Mouse (Mus musculus): ENCODE results near the gene Nlrc5. TPM values are rescaled to one million over a fixed set of nuclear protein-coding genes. Genes with fewer than 3 reads are reported as not detected.
A peak's percentile ranks its signal among the peaks of the same experiment; 100 is the strongest.

Nlrc5 gene
- polyA plus RNA-seq, 1 experiment from 2014 or later, result 0.29 TPM

GRCm38 (mm10) chr8:94521481-94521880 is 87.3 kb downstream of the Nlrc5 start:
- no peak overlapping the region for H3K4me2 ChIP-seq
- no peak for ATAC-seq (ENCODE audit: low FRiP score)
- no peak overlapping the region for H3K9ac ChIP-seq
- WGBS, result 52% methylated on average over 4 of the region's 4 CpGs
- H3K9me3 ChIP-seq, result no peaks in the 10 kb centered on the region
- H3K27ac ChIP-seq, result no peak overlapping the region
- no peaks in the 10 kb centered on the region for H3K27me3 ChIP-seq
- no peaks in the 10 kb centered on the region for H3K4me1 ChIP-seq (replicated peaks)
- H3K36me3 ChIP-seq, result no peaks in the 10 kb centered on the region
- H3K4me3 ChIP-seq, result no peak overlapping the region

GRCm38 (mm10) chr8:94522482-94522881 is 88.3 kb downstream of the Nlrc5 start:
- Histone ChIP-seq H3K4me3 (no peak overlapping the region), H3K4me1 (replicated peaks) (no peaks in the 10 kb centered on the region), H3K4me2 (no peak overlapping the region), H3K27ac (no peak overlapping the region), H3K9me3 (no peaks in the 10 kb centered on the region), H3K27me3 (no peaks in the 10 kb centered on the region), H3K9ac (no peak overlapping the region), H3K36me3 (no peaks in the 10 kb centered on the region)
- no peak for ATAC-seq (ENCODE audit: low FRiP score)
- WGBS, result 78% methylated on average over 3 of the region's 3 CpGs

GRCm38 (mm10) chr8:94524554-94524953 is 90.4 kb downstream of the Nlrc5 start:
- Histone ChIP-seq H3K9ac (no peak overlapping the region), H3K9me3 (no peaks in the 10 kb centered on the region), H3K27me3 (no peaks in the 10 kb centered on the region; the same call in 1 of the 2 replicates), H3K27ac (no peak overlapping the region), H3K4me2 (no peak overlapping the region), H3K4me3 (no peak overlapping the region), H3K4me1 (replicated peaks) (no peaks in the 10 kb centered on the region), H3K36me3 (no peaks in the 10 kb centered on the region)
- WGBS, result 82% methylated on average over 9 of the region's 9 CpGs
- no peak for ATAC-seq (ENCODE audit: low FRiP score)

DNA sequence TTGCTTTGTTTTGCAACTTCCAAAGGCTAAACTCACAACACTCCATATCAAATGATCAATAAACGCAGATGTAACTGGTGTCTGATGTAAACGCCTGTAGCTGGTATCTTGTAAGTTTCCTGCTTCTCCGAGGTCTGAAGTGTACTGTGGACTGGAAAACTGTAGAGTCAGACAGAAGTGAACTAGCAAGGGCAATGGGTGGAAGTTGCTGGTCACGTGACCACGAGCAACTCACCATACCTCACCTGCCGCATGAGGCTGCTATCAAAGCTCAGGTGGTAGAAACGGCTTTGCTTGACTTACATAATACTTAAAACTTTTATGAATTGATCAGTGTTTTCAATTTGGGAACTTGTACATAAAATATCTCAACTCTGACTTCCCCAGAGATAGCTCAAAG is 93.0 kb downstream of the Nlrc5 start:
- ATAC-seq (ENCODE audit: low FRiP score), result no peak
- Histone ChIP-seq H3K27me3 (peaks cover 17% of the 10 kb centered on the region), H3K4me2 (no peak overlapping the region), H3K27ac (no peak overlapping the region), H3K4me1 (replicated peaks) (peaks cover 5% of the 10 kb centered on the region; the same call in 1 of the 2 replicates), H3K9me3 (no peaks in the 10 kb centered on the region), H3K36me3 (no peaks in the 10 kb centered on the region), H3K9ac (no peak overlapping the region), H3K4me3 (no peak overlapping the region)
- WGBS, result 87% methylated on average over 7 of the region's 7 CpGs

DNA sequence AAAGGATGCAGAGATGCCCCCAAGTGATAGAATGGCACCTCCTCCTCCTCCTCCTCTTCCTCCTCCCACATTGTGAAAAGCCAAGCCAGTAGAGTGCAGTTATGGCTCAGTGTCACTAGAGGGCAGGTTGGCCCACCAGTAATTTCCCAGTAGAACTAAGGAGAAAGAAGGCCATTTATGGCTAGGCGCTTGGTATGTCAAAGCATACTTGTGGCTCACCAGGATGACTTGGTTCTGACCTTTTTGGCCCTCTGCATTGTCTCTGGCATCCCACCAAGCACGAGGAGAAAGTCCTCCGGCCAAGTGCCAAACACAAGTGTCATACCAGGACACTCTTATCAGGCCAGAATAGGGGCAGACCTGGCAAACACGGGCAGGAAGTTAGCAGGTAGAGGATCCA is 94.1 kb downstream of the Nlrc5 start:
- ATAC-seq (ENCODE audit: low FRiP score), result no peak
- Histone ChIP-seq H3K36me3 (no peaks in the 10 kb centered on the region), H3K27me3 (peaks cover 27% of the 10 kb centered on the region), H3K4me1 (replicated peaks) (peaks cover 15% of the 10 kb centered on the region), H3K9ac (no peak overlapping the region), H3K4me2 (no peak overlapping the region), H3K9me3 (no peaks in the 10 kb centered on the region), H3K27ac (no peak overlapping the region), H3K4me3 (no peak overlapping the region)
- WGBS, result 42% methylated on average over 4 of the region's 4 CpGs

- 77% methylated on average over 4 of the region's 4 CpGs for WGBS
Observed at GRCm38 (mm10) chr8:94529875-94530274, 95.7 kb downstream of the Nlrc5 start.

DNA sequence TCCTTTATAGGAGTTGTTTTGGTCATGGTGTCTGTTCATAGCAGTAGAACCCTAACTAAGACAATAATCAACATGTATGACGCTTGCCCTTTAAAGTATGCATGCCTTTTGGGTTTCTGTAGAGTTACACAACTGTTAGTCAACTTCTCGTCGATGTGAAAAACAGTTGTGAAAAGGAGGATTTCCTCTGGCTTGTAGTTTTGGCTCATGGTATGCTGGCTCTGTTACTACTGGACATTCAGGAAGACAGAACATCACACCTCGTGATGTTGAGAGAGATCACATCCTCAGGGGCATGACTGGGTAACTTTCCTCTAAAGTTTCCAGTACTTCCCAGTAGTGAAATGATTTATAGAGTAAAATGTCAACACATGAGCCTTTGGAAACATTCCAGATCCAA is 96.5 kb downstream of the Nlrc5 start:
- Histone ChIP-seq H3K4me3 (no peak overlapping the region), H3K27ac (no peak overlapping the region), H3K9me3 (no peaks in the 10 kb centered on the region), H3K27me3 (peaks cover 51% of the 10 kb centered on the region), H3K36me3 (no peaks in the 10 kb centered on the region), H3K4me1 (replicated peaks) (peaks cover 39% of the 10 kb centered on the region), H3K9ac (no peak overlapping the region), H3K4me2 (no peak overlapping the region)
- WGBS, result 93% methylated on average over 4 of the region's 4 CpGs
- ATAC-seq (ENCODE audit: low FRiP score), result no peak

More at GRCm38 (mm10) chr8:94529875-94530274, 95.7 kb downstream of the Nlrc5 start:
- Histone ChIP-seq H3K4me1 (replicated peaks) (peaks cover 32% of the 10 kb centered on the region), H3K4me2 (no peak overlapping the region), H3K36me3 (no peaks in the 10 kb centered on the region), H3K27me3 (peaks cover 44% of the 10 kb centered on the region), H3K9me3 (no peaks in the 10 kb centered on the region), H3K9ac (no peak overlapping the region), H3K4me3 (no peak overlapping the region), H3K27ac (no peak overlapping the region)
- no peak for ATAC-seq (ENCODE audit: low FRiP score)

DNA sequence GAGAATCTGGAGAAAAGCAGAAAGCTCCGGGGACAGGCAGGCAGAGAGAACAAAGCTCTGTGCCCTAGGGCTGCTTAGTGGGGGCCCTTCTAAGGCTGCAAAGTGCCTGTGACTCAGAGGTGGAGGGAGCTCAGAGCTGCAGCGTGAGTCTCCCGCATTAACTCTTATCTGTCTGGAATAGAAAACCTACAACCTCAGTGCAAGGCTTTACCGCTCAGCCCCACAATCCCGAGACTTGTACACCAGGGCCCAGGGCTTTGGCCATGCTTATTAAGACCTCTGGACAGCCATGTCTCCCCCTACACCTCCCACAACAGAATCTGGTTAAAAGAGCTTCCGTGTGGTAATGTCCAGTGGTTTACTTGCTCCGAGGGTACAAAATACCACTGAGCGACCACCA is 97.8 kb downstream of the Nlrc5 start:
- Histone ChIP-seq H3K9ac (peak overlapping the region; percentile 25; the same call in 1 of the 2 replicates), H3K4me3 (peak overlapping the region; percentile 63), H3K27ac (0 out of 2 replicates have a peak overlapping the region, but pooled peaks have one; percentile 32), H3K4me1 (replicated peaks) (peaks cover 45% of the 10 kb centered on the region), H3K27me3 (peaks cover 62% of the 10 kb centered on the region), H3K9me3 (no peaks in the 10 kb centered on the region), H3K36me3 (no peaks in the 10 kb centered on the region), H3K4me2 (peak overlapping the region; percentile 85)
- peak; percentile 29; the same call in 1 of the 2 replicates for ATAC-seq (ENCODE audit: low FRiP score)
- 3% methylated on average over 8 of the region's 8 CpGs for WGBS

- Histone ChIP-seq H3K27me3 (peaks cover 65% of the 10 kb centered on the region), H3K27ac (no peak overlapping the region), H3K9me3 (no peaks in the 10 kb centered on the region), H3K9ac (peak overlapping the region; percentile 76), H3K4me3 (peak overlapping the region; percentile 63), H3K4me2 (peak overlapping the region; percentile 85), H3K4me1 (replicated peaks) (peaks cover 45% of the 10 kb centered on the region), H3K36me3 (no peaks in the 10 kb centered on the region)
- WGBS, result under 1% methylated on average over 34 of the region's 34 CpGs
- ATAC-seq (ENCODE audit: low FRiP score), result 0 out of 2 replicates have a peak, but pooled peaks have one; percentile 12
Observed at GRCm38 (mm10) chr8:94532525-94532872, 98.3 kb downstream of the Nlrc5 start.

GRCm38 (mm10) chr8:94532873-94533671 is 98.9 kb downstream of the Nlrc5 start, which contains the start of gene Cpne2:
TSS of gene Cpne2 (plus strand) at chr8:94532990.
- Histone ChIP-seq H3K9me3 (no peaks in the 10 kb centered on the region), H3K36me3 (no peaks in the 10 kb centered on the region), H3K4me2 (peak within 1 kb of the TSS; percentile 85), H3K27me3 (peaks cover 68% of the 10 kb centered on the region), H3K4me3 (peak within 1 kb of the TSS; percentile 63), H3K9ac (peak within 1 kb of the TSS; percentile 76), H3K27ac (peak within 1 kb of the TSS; percentile 35; the same call in 1 of the 2 replicates), H3K4me1 (replicated peaks) (peaks cover 45% of the 10 kb centered on the region)
- WGBS, result 1% methylated on average over 73 of the region's 81 CpGs
- ATAC-seq (ENCODE audit: low FRiP score), result peak; percentile 68

DNA sequence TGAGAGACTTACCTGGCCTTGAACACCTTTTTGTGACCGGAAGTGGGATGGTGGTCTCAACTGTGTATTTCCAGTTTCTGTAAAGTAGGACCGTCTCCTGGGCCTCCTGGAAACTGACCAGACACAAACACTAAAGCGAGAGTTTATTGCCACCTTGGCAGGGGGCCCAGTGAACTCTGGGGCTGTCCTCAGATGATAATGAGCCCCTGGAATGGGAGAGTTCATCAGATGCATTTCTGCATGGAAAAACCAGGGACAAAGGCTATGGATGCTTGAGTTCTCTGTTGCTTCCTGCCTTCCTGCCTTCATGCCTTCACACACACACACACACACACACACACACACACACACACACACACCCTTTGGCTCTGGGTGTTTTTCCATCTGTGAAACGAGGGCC is 100.5 kb downstream of the Nlrc5 start:
- no peak overlapping the region for H3K27ac ChIP-seq
- 36% methylated on average over 4 of the region's 4 CpGs for WGBS
- no peak overlapping the region for H3K4me3 ChIP-seq
- no peaks in the 10 kb centered on the region for H3K9me3 ChIP-seq
- no peaks in the 10 kb centered on the region for H3K36me3 ChIP-seq
- no peak for ATAC-seq (ENCODE audit: low FRiP score)
- H3K9ac ChIP-seq, result no peak overlapping the region
- peak overlapping the region; percentile 85 for H3K4me2 ChIP-seq
- H3K4me1 ChIP-seq (replicated peaks), result peaks cover 45% of the 10 kb centered on the region
- peaks cover 68% of the 10 kb centered on the region for H3K27me3 ChIP-seq

- Histone ChIP-seq H3K27ac (no peak overlapping the region), H3K27me3 (peaks cover 63% of the 10 kb centered on the region), H3K36me3 (no peaks in the 10 kb centered on the region), H3K4me3 (no peak overlapping the region), H3K9ac (no peak overlapping the region), H3K4me1 (replicated peaks) (peaks cover 52% of the 10 kb centered on the region), H3K9me3 (no peaks in the 10 kb centered on the region), H3K4me2 (0 out of 2 replicates have a peak overlapping the region, but pooled peaks have one; percentile 8)
- ATAC-seq (ENCODE audit: low FRiP score), result no peak
- WGBS, result 61% methylated on average over 7 of the region's 7 CpGs
Observed at GRCm38 (mm10) chr8:94535631-94536030, 101.5 kb downstream of the Nlrc5 start.

DNA sequence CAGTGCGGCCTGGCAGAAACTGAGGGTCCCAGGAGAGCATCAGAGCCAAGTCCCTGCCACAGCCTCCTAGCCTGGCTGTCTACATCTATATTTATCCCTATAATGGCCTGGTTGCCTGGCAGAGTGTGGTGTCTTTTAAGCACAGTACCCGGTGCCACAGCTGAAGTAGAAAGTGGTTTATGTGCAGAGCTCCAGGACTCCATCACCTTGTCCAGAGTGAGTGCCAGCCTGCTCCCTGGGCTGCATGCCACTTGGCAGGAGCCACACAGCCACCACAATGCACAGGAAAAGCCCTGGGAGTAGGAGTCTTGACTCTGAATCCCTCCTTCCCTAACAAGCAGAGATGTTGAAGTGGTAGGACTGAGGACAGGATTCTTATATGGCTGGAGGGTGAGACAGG is 103.3 kb downstream of the Nlrc5 start:
- WGBS, result 75% methylated on average over 2 of the region's 2 CpGs
- no peak overlapping the region for H3K4me2 ChIP-seq
- H3K9ac ChIP-seq, result no peak overlapping the region
- no peak overlapping the region for H3K4me3 ChIP-seq
- H3K4me1 ChIP-seq (replicated peaks), result peaks cover 52% of the 10 kb centered on the region
- no peaks in the 10 kb centered on the region for H3K9me3 ChIP-seq
- no peaks in the 10 kb centered on the region for H3K36me3 ChIP-seq
- no peak overlapping the region for H3K27ac ChIP-seq
- H3K27me3 ChIP-seq, result peaks cover 49% of the 10 kb centered on the region
- ATAC-seq (ENCODE audit: low FRiP score), result no peak

Measured in hindbrain, embryonic 13.5 days (tissue).